Comparison of ENCODE assay signal across 13 mouse cellular contexts in genomic region chr17:67102051-67102450, GRCm38 (mm10).
A peak's percentile ranks its signal among the peaks of the same experiment; 100 is the strongest.
DNase-seq lines count a peak whose midpoint lies in the region; ATAC-seq and TF ChIP-seq lines count a peak whose summit lies in the region.
"Had no signal": no experiment of that assay in that cellular context is flagged by ENCODE, and none has a peak within 500 bp of the region (broad histone marks: within the 10 kb centered on the region; RNA-seq: fewer than 3 reads in every experiment).

No protein-coding gene starts in this region.

- TF ChIP-seq POLR2A in lung, adult 2 months (IDR thresholded peaks at IDR 0.05; ENCODE audit: borderline replicate concordance, extremely low read depth, low read depth, low read length), result no peak

- H3K4me3 ChIP-seq in lung, adult 2 months (replicated peaks; ENCODE audit: extremely low read depth, low read depth, low read length), result no peak overlapping the region
- H3K4me3 ChIP-seq: midbrain, embryonic 10.5 days; stomach, embryonic 15.5 days had no signal

- DNase-seq in gastrocnemius, postnatal 10 days, result peak; percentile 17
- DNase-seq in gastrocnemius, postnatal 14 days, result no peak
- peak; percentile 15 to 17 for DNase-seq in lung, adult 18-20 months
- no peak for DNase-seq in lung, adult 2 months
- peak; percentile 84 to 88 for DNase-seq in kidney, postnatal 25 days
- peak; percentile 45 for DNase-seq in lung, postnatal 36 days
- DNase-seq in left cerebral cortex, adult 8-10 months (ENCODE audit: low spot score in 2 of 2), result no peak
- DNase-seq: layer of hippocampus, adult 9-11 months; liver, postnatal 0 days had no signal

- WGBS in lung, adult 2 months, result 48% methylated on average over 6 of the region's 6 CpGs

- H3K4me1 ChIP-seq in lung, adult 2 months (ENCODE audit: control insufficient read depth, insufficient read depth, low read length), result peaks cover 5% of the 10 kb centered on the region; the same call in 1 of the 2 replicates
- H3K4me1 ChIP-seq: midbrain, embryonic 10.5 days; stomach, embryonic 15.5 days had no signal

- ATAC-seq in CD4-positive, CD25-positive, alpha-beta regulatory T cell, adult 4 months, result no peak
- ATAC-seq: forebrain, embryonic 14.5 days; liver, postnatal 0 days had no signal

- intact Hi-C loops in gastrocnemius, postnatal 14 days (cut with DNase I; ENCODE audit: low total_unique reads), result no loop called here

- TF ChIP-seq CTCF in lung, adult 2 months (IDR thresholded peaks at IDR 0.05; ENCODE audit: insufficient read depth, low read length), result no peak

Comparison
In these comparisons a context has a peak if more than half of its experiments do, and no peak if none do; other contexts are left out.
1. DNase-seq: peak in gastrocnemius, postnatal 10 days (single experiment), lung, adult 18-20 months (2 of 2), kidney, postnatal 25 days (2 of 2) and lung, postnatal 36 days (single experiment); none in gastrocnemius, postnatal 14 days (single experiment), lung, adult 2 months (single experiment) and left cerebral cortex, adult 8-10 months (0 of 2).